Mouse (Mus musculus) neural tube, embryonic 14.5 days (tissue): Measurements from ENCODE around the gene Alkbh3. TPM values are rescaled to one million over a fixed set of nuclear protein-coding genes. Genes with fewer than 3 reads are reported as not detected.

ENCODE experiments used
- ATAC-seq: fragments of 200-750 bp; cut with Nextera tagmentation; 2 replicates; pipeline ENCODE4 v1.8.0; 2017; ENCODE audit warnings: low read depth, mild to moderate bottlenecking, moderate TSS enrichment, moderate library complexity
- H3K27ac ChIP-seq: fragments of 300-500 bp; sonication (generic); 2 replicates; pipeline ENCODE4 v1.5.1; 2014; ENCODE audit warnings: low read depth, mild to moderate bottlenecking, control low read depth, low read length, moderate library complexity, mixed read lengths
- H3K27me3 ChIP-seq: fragments of 300-500 bp; sonication (generic); 2 replicates; pipeline ENCODE4 v1.6.1; 2014; ENCODE audit warnings: low read length; ENCODE audit not compliant: control insufficient read depth, insufficient read depth
- H3K36me3 ChIP-seq: fragments of 300-500 bp; sonication (generic); 2 replicates; pipeline ENCODE4 v1.6.1; 2014; ENCODE audit warnings: low read length, mixed read lengths; ENCODE audit not compliant: control insufficient read depth, insufficient read depth
- H3K4me1 ChIP-seq: fragments of 300-500 bp; sonication (generic); 2 replicates; pipeline ENCODE4 v1.6.1; 2014; ENCODE audit warnings: low read length; ENCODE audit not compliant: control insufficient read depth, insufficient read depth
- H3K4me2 ChIP-seq: fragments of 300-500 bp; sonication (generic); 2 replicates; pipeline ENCODE4 v1.6.1; 2014; ENCODE audit warnings: mild to moderate bottlenecking, low read depth, low read length, control low read depth
- H3K4me3 ChIP-seq: fragments of 300-500 bp; sonication (generic); 2 replicates; pipeline ENCODE4 v1.5.1; 2014; ENCODE audit warnings: low read depth, low read length, control low read depth, mixed read lengths
- H3K9ac ChIP-seq: fragments of 300-500 bp; sonication (generic); replicated peaks from 2 replicates; pipeline ENCODE4 v1.6.1; 2014; ENCODE audit warnings: low read depth, mild to moderate bottlenecking, control low read depth, low read length, mixed read lengths
- H3K9me3 ChIP-seq: fragments of 300-500 bp; sonication (generic); 2 replicates; pipeline ENCODE4 v1.6.1; 2016; ENCODE audit warnings: low read length; ENCODE audit not compliant: control insufficient read depth
- WGBS: fragments of 180-500 bp; shearing (Covaris S2); extraction: QIAGEN DNeasy Blood & Tissue Kit; methylation state at CpG from one replicate; pipeline ENCODE4 v1.1.7; 2014; 5-methylcytosine and 5-hydroxymethylcytosine counted together
- polyA plus RNA-seq: library from polyadenylated mRNA; unstranded; fragments of >200 nt; fragmentation: Nextera tagmentation; extraction: Ambion mirVana; gene quantifications from 2 replicates; pipeline ENCODE4 v1.2.1, GENCODE M21; 2014

The Alkbh3 gene
- polyA plus RNA-seq, 1 experiment from 2014 or later: 51.4 TPM

DNA sequence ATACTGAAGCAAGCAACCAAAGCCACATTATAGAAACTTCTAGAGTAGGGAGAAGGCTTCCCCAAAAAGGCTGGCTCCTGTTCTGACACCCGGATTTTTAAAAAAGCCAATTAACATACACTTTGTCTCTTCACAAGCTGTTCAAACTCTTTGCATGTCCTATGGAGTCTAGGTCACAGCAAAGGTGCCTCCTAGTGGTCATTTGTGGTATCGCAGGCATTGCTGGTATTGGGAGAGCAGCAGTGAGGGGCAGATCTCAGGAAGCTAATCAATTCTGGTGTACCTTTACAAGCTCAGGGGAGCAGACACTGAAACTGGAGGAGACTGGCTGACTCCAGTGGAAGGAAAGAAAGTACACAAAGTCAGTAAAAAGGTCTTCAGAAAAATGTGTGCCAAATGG lies 8.3 kb downstream of the Alkbh3 start:
- Histone ChIP-seq H3K36me3 (peaks cover 26% of the 10 kb centered on the region), H3K4me2 (no peak overlapping the region), H3K4me1 (no peaks in the 10 kb centered on the region), H3K27me3 (no peaks in the 10 kb centered on the region), H3K27ac (no peak overlapping the region), H3K4me3 (no peak overlapping the region), H3K9ac (no peak overlapping the region), H3K9me3 (no peaks in the 10 kb centered on the region)
- ATAC-seq: peak; percentile 85; the same call in 1 of the 2 replicates
- WGBS: 4% methylated on average over 2 of the region's 2 CpGs

DNA sequence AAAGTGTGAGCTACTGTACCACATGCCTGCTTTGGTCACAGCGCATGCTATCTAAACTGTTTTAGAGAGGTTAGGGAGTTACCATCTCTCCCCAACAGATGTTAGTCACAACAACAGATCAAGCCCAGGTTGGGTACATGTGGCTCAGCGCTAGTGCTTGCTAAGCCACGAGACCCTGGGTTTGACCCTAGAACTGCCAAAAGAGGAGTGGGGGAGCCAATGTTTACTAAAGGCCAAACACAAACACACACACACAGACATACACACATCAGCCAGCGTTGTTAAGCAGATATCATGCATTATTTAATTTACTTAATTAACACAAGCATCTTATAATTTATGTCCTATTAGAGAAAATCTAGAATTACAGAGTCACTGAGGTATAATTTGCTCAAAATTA lies 8.7 kb downstream of the Alkbh3 start:
- Histone ChIP-seq H3K9ac (no peak overlapping the region), H3K4me3 (no peak overlapping the region), H3K4me1 (no peaks in the 10 kb centered on the region), H3K4me2 (no peak overlapping the region), H3K9me3 (no peaks in the 10 kb centered on the region), H3K36me3 (peaks cover 26% of the 10 kb centered on the region), H3K27ac (no peak overlapping the region), H3K27me3 (no peaks in the 10 kb centered on the region)
- peak; percentile 41; the same call in 1 of the 2 replicates for ATAC-seq
- 87% methylated on average over 4 of the region's 4 CpGs for WGBS

GRCm38 (mm10) chr2:94001411-94001810 lies 9.2 kb downstream of the Alkbh3 start:
- Histone ChIP-seq H3K4me3 (no peak overlapping the region), H3K4me1 (no peaks in the 10 kb centered on the region), H3K36me3 (peaks cover 27% of the 10 kb centered on the region), H3K9ac (no peak overlapping the region), H3K4me2 (no peak overlapping the region), H3K9me3 (no peaks in the 10 kb centered on the region), H3K27ac (no peak overlapping the region), H3K27me3 (no peaks in the 10 kb centered on the region)
- WGBS: 79% methylated on average over 6 of the region's 6 CpGs
- no peak for ATAC-seq

DNA sequence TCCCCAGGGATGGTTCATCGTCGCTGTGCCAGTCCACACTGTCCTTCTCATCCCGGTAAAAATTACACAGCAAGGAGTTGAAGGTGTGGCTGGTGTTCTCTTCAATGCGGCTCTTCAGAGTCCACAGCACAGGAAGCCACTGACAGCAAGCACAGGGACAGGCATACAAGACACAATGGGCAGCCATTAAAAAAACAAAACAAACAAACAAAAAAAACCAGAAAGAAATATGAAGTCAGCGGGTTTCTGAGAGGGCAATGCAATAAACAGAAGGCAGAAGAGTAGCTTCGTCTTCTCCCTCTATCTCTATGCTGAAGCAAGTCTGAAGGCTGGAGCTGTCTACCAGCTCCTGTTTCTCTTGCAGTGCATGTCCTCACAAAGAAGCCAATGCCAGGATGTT lies 14.4 kb downstream of the Alkbh3 start, which contains the start of gene Gm27027:
Gene Gm27027 (minus strand): TSS at position 101 of the 400 bp plus-strand sequence.
- Histone ChIP-seq H3K4me2 (no peak within 1 kb of the TSS), H3K27ac (no peak within 1 kb of the TSS), H3K27me3 (no peaks in the 10 kb centered on the region), H3K4me1 (peaks cover 9% of the 10 kb centered on the region), H3K9me3 (no peaks in the 10 kb centered on the region), H3K4me3 (no peak within 1 kb of the TSS), H3K36me3 (peaks cover 32% of the 10 kb centered on the region; the same call in 1 of the 2 replicates), H3K9ac (no peak within 1 kb of the TSS)
- no peak for ATAC-seq
- 91% methylated on average over 6 of the region's 6 CpGs for WGBS

- Histone ChIP-seq H3K9ac (no peak overlapping the region), H3K4me3 (no peak overlapping the region), H3K4me2 (0 out of 2 replicates have a peak overlapping the region, but pooled peaks have one; percentile 8), H3K9me3 (no peaks in the 10 kb centered on the region), H3K27ac (peak overlapping the region; percentile 29), H3K36me3 (peaks cover 31% of the 10 kb centered on the region), H3K27me3 (no peaks in the 10 kb centered on the region), H3K4me1 (peaks cover 9% of the 10 kb centered on the region)
- ATAC-seq: no peak
- WGBS: 28% methylated on average over 3 of the region's 3 CpGs
Measured at GRCm38 (mm10) chr2:93992810-93993209, 17.8 kb downstream of the Alkbh3 start.

DNA sequence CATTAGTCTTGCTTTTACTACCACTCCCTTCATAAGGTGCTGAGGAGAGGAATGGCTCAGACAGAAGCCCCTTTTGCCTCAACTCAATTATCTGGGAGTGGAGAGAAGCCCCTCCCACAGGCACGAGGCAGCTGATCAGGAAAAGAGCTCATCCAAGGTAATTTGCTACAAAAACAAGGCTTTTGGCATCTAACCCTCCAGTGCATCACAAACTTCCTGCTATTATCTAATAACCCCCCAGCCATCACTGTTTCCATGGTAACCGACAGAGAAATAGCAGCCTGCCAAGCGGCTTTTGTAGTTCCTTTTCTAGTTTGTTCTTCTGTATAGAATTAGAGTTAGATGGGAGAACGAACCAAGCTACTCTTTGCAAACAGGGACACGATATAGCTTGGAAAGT lies 18.3 kb downstream of the Alkbh3 start:
- Histone ChIP-seq H3K27me3 (no peaks in the 10 kb centered on the region), H3K36me3 (peaks cover 31% of the 10 kb centered on the region), H3K4me1 (peaks cover 9% of the 10 kb centered on the region), H3K9ac (no peak overlapping the region), H3K4me3 (no peak overlapping the region), H3K4me2 (0 out of 2 replicates have a peak overlapping the region, but pooled peaks have one; percentile 8), H3K9me3 (no peaks in the 10 kb centered on the region), H3K27ac (peak overlapping the region; percentile 29)
- 16% methylated on average over 5 of the region's 5 CpGs for WGBS
- peak; percentile 70 for ATAC-seq

GRCm38 (mm10) chr2:93991336-93991735 lies 19.3 kb downstream of the Alkbh3 start:
- Histone ChIP-seq H3K4me2 (no peak overlapping the region), H3K36me3 (peaks cover 30% of the 10 kb centered on the region), H3K9ac (no peak overlapping the region), H3K27ac (no peak overlapping the region), H3K27me3 (no peaks in the 10 kb centered on the region), H3K4me1 (peaks cover 9% of the 10 kb centered on the region), H3K9me3 (no peaks in the 10 kb centered on the region), H3K4me3 (no peak overlapping the region)
- WGBS: 85% methylated on average over 3 of the region's 3 CpGs
- ATAC-seq: no peak

DNA sequence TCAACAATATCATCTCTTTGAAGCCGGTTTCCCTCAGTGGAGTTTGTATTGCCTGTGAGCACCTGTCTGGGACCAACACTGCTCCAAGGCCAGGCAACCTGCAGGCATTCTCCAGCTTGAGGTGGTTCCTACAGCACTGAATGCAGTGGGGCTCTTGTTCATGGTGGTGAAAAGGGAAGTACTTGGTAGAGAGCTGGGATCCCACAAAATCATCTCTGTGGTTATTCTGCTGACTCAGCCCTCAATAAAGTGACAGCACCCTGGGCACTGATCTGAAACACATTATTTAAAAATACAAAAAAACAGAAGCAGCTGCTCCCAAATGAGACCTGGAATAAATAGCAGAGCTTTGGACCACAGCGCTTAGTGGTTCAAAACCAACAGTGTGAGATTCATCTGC lies 22.2 kb downstream of the Alkbh3 start:
- no peaks in the 10 kb centered on the region for H3K9me3 ChIP-seq
- WGBS: 97% methylated on average over 2 of the region's 2 CpGs
- H3K4me1 ChIP-seq: peaks cover 9% of the 10 kb centered on the region
- no peak overlapping the region for H3K4me3 ChIP-seq
- H3K4me2 ChIP-seq: no peak overlapping the region
- no peak for ATAC-seq
- H3K27me3 ChIP-seq: no peaks in the 10 kb centered on the region
- H3K9ac ChIP-seq: no peak overlapping the region
- H3K27ac ChIP-seq: no peak overlapping the region
- peaks cover 6% of the 10 kb centered on the region; the same call in 1 of the 2 replicates for H3K36me3 ChIP-seq

GRCm38 (mm10) chr2:93982457-93983235 lies 28.0 kb downstream of the Alkbh3 start:
- H3K9me3 ChIP-seq: no peaks in the 10 kb centered on the region
- H3K27me3 ChIP-seq: no peaks in the 10 kb centered on the region
- 87% methylated on average over 4 of the region's 4 CpGs for WGBS
- H3K4me1 ChIP-seq: peaks cover under 1% of the 10 kb centered on the region; the same call in 1 of the 2 replicates
- H3K9ac ChIP-seq: no peak overlapping the region
- H3K27ac ChIP-seq: no peak overlapping the region
- no peak overlapping the region for H3K4me3 ChIP-seq
- H3K4me2 ChIP-seq: no peak overlapping the region
- no peak for ATAC-seq
- peaks cover 28% of the 10 kb centered on the region; the same call in 1 of the 2 replicates for H3K36me3 ChIP-seq
